Comparison of ENCODE assay signal across 14 mouse cellular contexts in genomic region chr6:97252711-97253221, GRCm38 (mm10). TPM values are rescaled to one million over a fixed set of nuclear protein-coding genes. Genes with fewer than 3 reads are reported as not detected.
A peak's percentile ranks its signal among the peaks of the same experiment; 100 is the strongest.
DNase-seq lines count a peak whose midpoint lies in the region; ATAC-seq lines count a peak whose summit lies in the region.
"Had no signal": no experiment of that assay in that cellular context is flagged by ENCODE, and none has a peak within 500 bp of the region (broad histone marks: within the 10 kb centered on the region; RNA-seq: fewer than 3 reads in every experiment).

TSS of gene Lmod3 (minus strand) at chr6:97252759.

- WGBS in embryonic facial prominence, embryonic 15.5 days, result 25% methylated on average over 9 of the region's 9 CpGs
- WGBS in hindbrain, embryonic 11.5 days, result 36% methylated on average over 9 of the region's 9 CpGs
- WGBS in midbrain, embryonic 14.5 days, result 28% methylated on average over 9 of the region's 9 CpGs

- intact Hi-C loops in left cerebral cortex, postnatal 14 days (cut with DNase I), result no loop called here
- intact Hi-C loops in left cerebral cortex, postnatal 36 days (cut with DNase I), result no loop called here

- no peaks in the 10 kb centered on the region for H3K27me3 ChIP-seq in embryonic facial prominence, embryonic 15.5 days
- no peaks in the 10 kb centered on the region for H3K27me3 ChIP-seq in hindbrain, embryonic 11.5 days (ENCODE audit: control insufficient read depth, insufficient read depth, low read length)
- H3K27me3 ChIP-seq in midbrain, embryonic 14.5 days (ENCODE audit: control insufficient read depth, insufficient read depth, low read length), result no peaks in the 10 kb centered on the region
- H3K27me3 ChIP-seq: intestine, embryonic 15.5 days had no signal

- no peaks in the 10 kb centered on the region for H3K36me3 ChIP-seq in embryonic facial prominence, embryonic 15.5 days
- H3K36me3 ChIP-seq in hindbrain, embryonic 11.5 days (ENCODE audit: control insufficient read depth, insufficient read depth, low read length), result no peaks in the 10 kb centered on the region
- H3K36me3 ChIP-seq in midbrain, embryonic 14.5 days (ENCODE audit: control insufficient read depth, insufficient read depth, low read length), result no peaks in the 10 kb centered on the region
- H3K36me3 ChIP-seq: forebrain, embryonic 10.5 days; intestine, embryonic 15.5 days had no signal

- H3K27ac ChIP-seq in embryonic facial prominence, embryonic 15.5 days (replicated peaks), result no peak within 1 kb of the TSS
- H3K27ac ChIP-seq in hindbrain, embryonic 11.5 days (ENCODE audit: low read depth, low read length), result no peak within 1 kb of the TSS
- H3K27ac ChIP-seq in midbrain, embryonic 14.5 days (replicated peaks; ENCODE audit: low read depth, low read length), result no peak within 1 kb of the TSS
- H3K27ac ChIP-seq: forebrain, embryonic 10.5 days; intestine, embryonic 15.5 days had no signal

- no peak within 1 kb of the TSS for H3K9ac ChIP-seq in embryonic facial prominence, embryonic 15.5 days
- no peak within 1 kb of the TSS for H3K9ac ChIP-seq in hindbrain, embryonic 11.5 days (ENCODE audit: low read depth, low read length)
- no peak within 1 kb of the TSS for H3K9ac ChIP-seq in midbrain, embryonic 14.5 days (replicated peaks; ENCODE audit: low read length)
- H3K9ac ChIP-seq: intestine, embryonic 15.5 days had no signal

- DNase-seq in left cerebral cortex, postnatal 14 days (ENCODE audit: low spot score in 2 of 2), result peak; percentile 12 to 47
- no peak for DNase-seq in left cerebral cortex, postnatal 36 days (ENCODE audit: low spot score in 2 of 2)
- peak; percentile 58 to 67 for DNase-seq in heart, adult 9 months (ENCODE audit: low spot score in 2 of 2)
- peak; percentile 18 for DNase-seq in kidney, postnatal 14 days
- DNase-seq in hindbrain, embryonic 11.5 days (ENCODE audit: low spot score), result no peak
- no peak for DNase-seq in MN1 (ENCODE audit: low spot score)
- no peak for DNase-seq in midbrain, embryonic 14.5 days
- DNase-seq: cerebellum, postnatal 14 days; left cerebral cortex, postnatal 4 days had no signal

- H3K4me1 ChIP-seq in embryonic facial prominence, embryonic 15.5 days, result no peaks in the 10 kb centered on the region
- no peaks in the 10 kb centered on the region for H3K4me1 ChIP-seq in hindbrain, embryonic 11.5 days (replicated peaks; ENCODE audit: control insufficient read depth, insufficient read depth, low read length)
- H3K4me1 ChIP-seq in midbrain, embryonic 14.5 days (ENCODE audit: control insufficient read depth, insufficient read depth, low read length), result no peaks in the 10 kb centered on the region
- H3K4me1 ChIP-seq: forebrain, embryonic 10.5 days had no signal

- H3K4me3 ChIP-seq in embryonic facial prominence, embryonic 15.5 days (replicated peaks), result no peak within 1 kb of the TSS
- H3K4me3 ChIP-seq in hindbrain, embryonic 11.5 days (ENCODE audit: low read depth, low read length), result no peak within 1 kb of the TSS
- no peak within 1 kb of the TSS for H3K4me3 ChIP-seq in midbrain, embryonic 14.5 days (replicated peaks; ENCODE audit: low read depth, low read length)
- H3K4me3 ChIP-seq: forebrain, embryonic 10.5 days; intestine, embryonic 15.5 days had no signal

- peak; percentile 51 for ATAC-seq in embryonic facial prominence, embryonic 15.5 days (ENCODE audit: insufficient number of reproducible peaks, low FRiP score, low TSS enrichment, low read depth)
- no peak for ATAC-seq in hindbrain, embryonic 11.5 days (ENCODE audit: low FRiP score)
- no peak for ATAC-seq in midbrain, embryonic 14.5 days (ENCODE audit: low FRiP score, low TSS enrichment)
- ATAC-seq: intestine, embryonic 15.5 days had no signal

- no peaks in the 10 kb centered on the region for H3K9me3 ChIP-seq in embryonic facial prominence, embryonic 15.5 days (replicated peaks)
- no peaks in the 10 kb centered on the region for H3K9me3 ChIP-seq in hindbrain, embryonic 11.5 days (ENCODE audit: control insufficient read depth, low read length)
- no peaks in the 10 kb centered on the region for H3K9me3 ChIP-seq in midbrain, embryonic 14.5 days (ENCODE audit: control insufficient read depth, low read length)
- H3K9me3 ChIP-seq: forebrain, embryonic 10.5 days; intestine, embryonic 15.5 days had no signal

- no peak within 1 kb of the TSS for H3K4me2 ChIP-seq in embryonic facial prominence, embryonic 15.5 days (replicated peaks)
- no peak within 1 kb of the TSS for H3K4me2 ChIP-seq in hindbrain, embryonic 11.5 days (replicated peaks; ENCODE audit: low read depth, low read length)
- no peak within 1 kb of the TSS for H3K4me2 ChIP-seq in midbrain, embryonic 14.5 days (ENCODE audit: low read length)
- H3K4me2 ChIP-seq: intestine, embryonic 15.5 days; midbrain, embryonic 11.5 days had no signal

RNA-seq across cellular contexts. Expression of gene Lmod3, which starts in this region (rescaled TPM):
- under 1 TPM; 0.38 to 0.42 TPM for total RNA-seq in left cerebral cortex, postnatal 14 days (2021)
- total RNA-seq in left cerebral cortex, postnatal 36 days (2021), result under 1 TPM in 1 of 2 experiments, not detected in 1; 0.17 TPM
- polyA plus RNA-seq in embryonic facial prominence, embryonic 15.5 days (2015; fragmentation: Nextera tagmentation; extraction: Ambion mirVana), result 10.6 and 14.4 TPM in 2 replicates
- 0.42 and 0.66 TPM in 2 replicates for polyA plus RNA-seq in hindbrain, embryonic 11.5 days (2014; fragmentation: Nextera tagmentation; extraction: Ambion mirVana)
- polyA plus RNA-seq in midbrain, embryonic 14.5 days (2014; fragmentation: Nextera tagmentation; extraction: Ambion mirVana), result not detected in 2 replicates
- polyA plus RNA-seq: forebrain, embryonic 10.5 days; stomach, embryonic 14.5 days had no signal

Comparison
In these comparisons a context has a peak if more than half of its experiments do, and no peak if none do; other contexts are left out.
1. Peak in DNase-seq in left cerebral cortex, postnatal 14 days; RNA of the gene not detected or under 1 TPM.
2. DNase-seq: peak in heart, adult 9 months (2 of 2) and kidney, postnatal 14 days (single experiment); none in left cerebral cortex, postnatal 36 days (0 of 2), hindbrain, embryonic 11.5 days (single experiment), MN1 (single experiment) and midbrain, embryonic 14.5 days (single experiment).